Mouse (Mus musculus): ENCODE measurements around the gene Umad1. TPM values are rescaled to one million over a fixed set of nuclear protein-coding genes. Genes with fewer than 3 reads are reported as not detected.

Umad1 gene
- polyA plus RNA-seq, 1 experiment from 2014 or later: 25.1 TPM

DNA sequence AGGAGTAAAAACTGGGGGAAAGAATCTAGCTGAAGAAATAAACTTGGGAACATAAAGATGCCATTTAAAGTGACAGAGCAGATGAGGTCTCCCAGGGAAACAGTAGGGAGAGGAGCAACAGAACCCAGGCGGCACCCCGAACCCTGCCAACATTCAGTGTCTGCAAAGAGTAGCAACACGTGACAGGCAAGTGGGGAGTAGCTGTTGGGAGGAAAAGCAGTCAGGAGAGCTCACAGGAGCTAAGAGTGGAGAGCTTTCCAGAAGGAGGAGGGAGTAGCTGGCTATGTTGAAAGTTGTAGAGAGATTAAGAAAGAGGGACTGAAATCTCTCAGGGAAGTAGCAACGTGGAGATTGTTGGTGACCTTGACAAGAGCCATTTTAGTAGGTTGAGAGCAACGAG is 214.4 kb downstream of the Umad1 start:
- 20% methylated on average over 5 of the region's 5 CpGs for WGBS (ENCODE audit: insufficient replicate concordance)
- 0 out of 2 replicates have a peak, but pooled peaks have one; percentile 35 for ATAC-seq (replicated peaks; ENCODE audit: insufficient number of reproducible peaks, low FRiP score, low TSS enrichment)
- Histone ChIP-seq H3K9me3 (replicated peaks; ENCODE audit: control insufficient read depth, low read length) (no peaks in the 10 kb centered on the region), H3K4me2 (no peak overlapping the region), H3K27me3 (ENCODE audit: control insufficient read depth, insufficient read depth, low read length) (no peaks in the 10 kb centered on the region), H3K4me3 (ENCODE audit: low read depth, low read length) (no peak overlapping the region), H3K4me1 (ENCODE audit: control insufficient read depth, insufficient read depth, low read length) (peaks cover 20% of the 10 kb centered on the region), H3K36me3 (ENCODE audit: control insufficient read depth, insufficient read depth, low read length) (no peaks in the 10 kb centered on the region), H3K9ac (ENCODE audit: low read depth, low read length) (no peak overlapping the region), H3K27ac (ENCODE audit: low read depth, low read length) (peak overlapping the region; percentile 60)

DNA sequence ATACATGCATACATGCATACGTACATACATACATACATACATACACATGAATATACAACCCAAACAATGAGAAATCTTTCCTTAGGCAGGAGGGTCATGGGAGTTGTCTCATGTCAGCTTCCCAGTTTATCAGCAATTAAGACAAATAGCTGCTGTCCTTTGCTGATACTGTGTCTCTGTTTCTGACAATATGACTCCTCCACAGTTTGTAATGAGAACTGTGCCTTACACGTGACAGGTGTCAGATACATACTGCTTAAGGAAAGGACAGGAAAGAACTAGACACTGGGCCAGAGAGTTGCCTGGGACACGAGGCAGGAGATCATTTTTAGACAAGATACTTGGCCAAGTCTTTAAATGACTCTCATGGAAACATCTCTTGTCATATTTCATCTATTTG is 215.2 kb downstream of the Umad1 start:
- ATAC-seq (replicated peaks; ENCODE audit: insufficient number of reproducible peaks, low FRiP score, low TSS enrichment): no peak

DNA sequence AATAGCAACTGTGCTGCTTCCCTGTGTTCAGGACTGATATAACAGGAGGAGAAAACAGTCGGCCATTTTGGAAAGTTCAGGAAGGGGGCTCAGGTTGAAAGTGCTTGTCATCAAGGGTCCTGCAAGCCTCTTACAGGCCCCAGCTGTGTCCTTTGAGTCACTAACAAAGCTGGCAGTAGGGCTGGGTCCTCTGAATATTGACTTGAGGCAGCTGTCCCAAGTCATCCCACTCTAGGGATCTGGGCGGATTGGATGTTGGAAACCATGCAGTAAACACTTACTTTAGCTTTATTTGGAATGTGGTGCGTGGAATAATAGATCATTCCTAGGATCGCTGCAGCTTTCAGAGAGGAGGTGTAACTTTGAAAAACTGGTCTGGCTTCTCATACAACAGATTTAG is 215.7 kb downstream of the Umad1 start:
- no peak overlapping the region for H3K4me3 ChIP-seq (ENCODE audit: low read depth, low read length)
- H3K27me3 ChIP-seq (ENCODE audit: control insufficient read depth, insufficient read depth, low read length): no peaks in the 10 kb centered on the region
- no peak overlapping the region for H3K27ac ChIP-seq (ENCODE audit: low read depth, low read length)
- H3K36me3 ChIP-seq (ENCODE audit: control insufficient read depth, insufficient read depth, low read length): no peaks in the 10 kb centered on the region
- H3K4me2 ChIP-seq: no peak overlapping the region
- peaks cover 20% of the 10 kb centered on the region for H3K4me1 ChIP-seq (ENCODE audit: control insufficient read depth, insufficient read depth, low read length)
- 78% methylated on average over 4 of the region's 4 CpGs for WGBS (ENCODE audit: insufficient replicate concordance)
- H3K9ac ChIP-seq (ENCODE audit: low read depth, low read length): no peak overlapping the region
- no peak for ATAC-seq (replicated peaks; ENCODE audit: insufficient number of reproducible peaks, low FRiP score, low TSS enrichment)
- H3K9me3 ChIP-seq (replicated peaks; ENCODE audit: control insufficient read depth, low read length): no peaks in the 10 kb centered on the region

More for the DNA sequence above, 215.2 kb downstream of the Umad1 start:
- Histone ChIP-seq H3K36me3 (ENCODE audit: control insufficient read depth, insufficient read depth, low read length) (no peaks in the 10 kb centered on the region), H3K9ac (ENCODE audit: low read depth, low read length) (no peak overlapping the region), H3K27ac (ENCODE audit: low read depth, low read length) (no peak overlapping the region), H3K4me3 (ENCODE audit: low read depth, low read length) (no peak overlapping the region), H3K4me1 (ENCODE audit: control insufficient read depth, insufficient read depth, low read length) (peaks cover 20% of the 10 kb centered on the region), H3K4me2 (no peak overlapping the region), H3K9me3 (replicated peaks; ENCODE audit: control insufficient read depth, low read length) (no peaks in the 10 kb centered on the region), H3K27me3 (ENCODE audit: control insufficient read depth, insufficient read depth, low read length) (no peaks in the 10 kb centered on the region)
- 47% methylated on average over 3 of the region's 3 CpGs for WGBS (ENCODE audit: insufficient replicate concordance)

DNA sequence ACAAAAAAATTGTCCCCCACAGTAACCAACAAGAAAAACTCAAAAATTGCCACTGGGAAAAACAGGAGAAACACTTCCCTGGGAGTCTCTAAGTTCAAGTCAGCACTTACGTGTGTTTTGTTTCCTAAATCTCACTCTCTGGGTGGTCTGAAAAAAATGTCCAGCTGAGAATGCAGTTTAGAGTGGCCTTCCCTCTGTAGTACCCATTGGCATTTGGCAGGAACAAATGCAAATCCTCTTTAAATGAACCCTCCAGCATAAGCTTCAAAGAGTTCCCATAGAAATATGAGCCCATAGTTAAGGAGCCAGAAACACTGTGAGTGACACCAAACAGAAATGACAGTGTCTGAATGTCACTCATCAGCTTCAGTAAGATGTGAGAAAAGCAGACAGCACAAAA is 220.1 kb downstream of the Umad1 start:
- no peak for ATAC-seq (replicated peaks; ENCODE audit: insufficient number of reproducible peaks, low FRiP score, low TSS enrichment)
- H3K27me3 ChIP-seq (ENCODE audit: control insufficient read depth, insufficient read depth, low read length): no peaks in the 10 kb centered on the region
- H3K4me1 ChIP-seq (ENCODE audit: control insufficient read depth, insufficient read depth, low read length): peaks cover 6% of the 10 kb centered on the region; the same call in 1 of the 2 replicates
- H3K4me3 ChIP-seq (ENCODE audit: low read depth, low read length): no peak overlapping the region
- WGBS (ENCODE audit: insufficient replicate concordance): 57% methylated on average over 1 of the region's 1 CpGs
- no peak overlapping the region for H3K4me2 ChIP-seq
- no peak overlapping the region for H3K27ac ChIP-seq (ENCODE audit: low read depth, low read length)
- H3K9me3 ChIP-seq (replicated peaks; ENCODE audit: control insufficient read depth, low read length): no peaks in the 10 kb centered on the region
- H3K36me3 ChIP-seq (ENCODE audit: control insufficient read depth, insufficient read depth, low read length): no peaks in the 10 kb centered on the region
- no peak overlapping the region for H3K9ac ChIP-seq (ENCODE audit: low read depth, low read length)

DNA sequence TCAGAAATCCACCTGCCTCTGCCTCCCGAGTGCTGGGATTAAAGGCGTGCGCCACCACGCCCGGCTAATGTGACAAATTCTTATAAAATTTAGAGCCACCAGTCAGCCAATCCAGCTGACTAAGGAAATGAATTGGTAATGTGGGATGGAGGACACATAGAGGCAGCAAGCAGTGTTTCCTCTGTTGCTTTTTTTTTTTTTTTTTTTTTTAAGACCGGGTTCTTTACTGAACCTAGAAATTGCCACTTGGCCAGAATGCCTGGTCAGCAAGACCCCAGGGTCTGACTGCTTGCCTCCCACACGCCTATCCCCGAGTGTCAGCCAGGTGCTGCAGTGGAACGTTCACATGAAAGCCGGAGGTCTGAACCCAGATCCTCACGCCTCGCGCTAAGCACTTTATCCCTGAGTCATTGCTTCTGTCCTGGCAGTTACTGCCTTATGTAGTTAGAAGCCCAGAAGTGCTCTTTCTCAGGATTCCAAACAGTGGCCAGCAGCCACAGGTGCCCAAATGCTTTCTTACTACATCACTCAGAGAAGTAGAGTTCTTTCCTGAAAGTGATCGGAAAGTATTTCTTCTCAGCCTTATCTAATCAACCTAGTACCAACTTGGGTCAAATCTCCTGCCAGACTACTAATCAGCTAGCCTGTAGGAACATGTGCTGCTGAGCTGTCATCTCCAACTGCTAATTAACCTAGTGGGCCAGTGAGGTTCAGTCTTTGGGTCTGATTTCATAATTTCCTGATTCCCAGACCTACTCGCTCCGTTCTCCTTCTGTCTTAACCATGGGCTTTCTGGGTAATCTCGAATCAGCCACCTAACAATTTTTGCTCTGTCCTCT is 225.6 kb downstream of the Umad1 start:
- Histone ChIP-seq H3K9me3 (replicated peaks; ENCODE audit: control insufficient read depth, low read length) (no peaks in the 10 kb centered on the region), H3K4me2 (no peak overlapping the region), H3K9ac (ENCODE audit: low read depth, low read length) (no peak overlapping the region), H3K27ac (ENCODE audit: low read depth, low read length) (no peak overlapping the region), H3K27me3 (ENCODE audit: control insufficient read depth, insufficient read depth, low read length) (no peaks in the 10 kb centered on the region), H3K4me3 (ENCODE audit: low read depth, low read length) (no peak overlapping the region), H3K4me1 (ENCODE audit: control insufficient read depth, insufficient read depth, low read length) (peaks cover 20% of the 10 kb centered on the region; the same call in 1 of the 2 replicates), H3K36me3 (ENCODE audit: control insufficient read depth, insufficient read depth, low read length) (no peaks in the 10 kb centered on the region)
- ATAC-seq (replicated peaks; ENCODE audit: insufficient number of reproducible peaks, low FRiP score, low TSS enrichment): no peak
- 73% methylated on average over 17 of the region's 17 CpGs for WGBS (ENCODE audit: insufficient replicate concordance)

DNA sequence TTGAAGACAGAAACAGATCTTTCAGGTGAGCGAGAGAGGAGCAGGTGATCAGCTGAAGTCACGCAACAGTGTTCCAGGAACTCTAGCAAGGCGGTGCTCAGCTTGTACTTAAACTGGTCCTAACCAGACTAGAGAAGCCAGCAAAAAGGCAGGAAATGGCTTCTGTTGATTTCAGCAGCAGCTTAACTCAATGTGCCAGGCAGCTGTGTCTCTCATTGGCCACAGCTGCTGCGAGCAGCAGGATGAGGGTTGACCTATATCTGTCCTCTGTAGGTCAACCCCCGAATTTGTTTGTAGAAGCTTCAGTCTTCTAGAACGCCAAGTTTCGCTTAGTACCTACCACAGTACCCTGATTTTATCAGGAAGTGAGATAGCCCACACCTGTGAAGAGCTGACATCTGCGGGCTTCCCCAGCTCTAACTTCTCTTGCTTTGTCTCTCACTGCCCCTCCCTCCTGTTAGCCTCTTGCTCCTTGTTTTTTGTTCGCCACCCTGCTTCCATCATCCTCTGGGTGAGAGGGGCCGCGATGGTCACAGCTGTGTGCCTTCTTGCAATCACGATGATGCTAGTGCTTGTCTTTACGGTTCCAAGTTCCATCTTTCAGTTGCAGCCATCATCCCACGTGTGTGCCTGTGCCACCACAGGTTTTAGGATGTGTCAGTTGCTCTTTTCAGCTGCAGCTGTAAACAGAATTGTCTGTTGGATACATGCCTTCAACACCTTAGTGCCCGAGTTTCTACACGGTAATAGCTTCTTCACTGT is 226.5 kb downstream of the Umad1 start:
- Histone ChIP-seq H3K9ac (ENCODE audit: low read depth, low read length) (no peak overlapping the region), H3K27me3 (ENCODE audit: control insufficient read depth, insufficient read depth, low read length) (no peaks in the 10 kb centered on the region), H3K9me3 (replicated peaks; ENCODE audit: control insufficient read depth, low read length) (no peaks in the 10 kb centered on the region), H3K4me2 (no peak overlapping the region), H3K4me1 (ENCODE audit: control insufficient read depth, insufficient read depth, low read length) (peaks cover 20% of the 10 kb centered on the region; the same call in 1 of the 2 replicates), H3K4me3 (ENCODE audit: low read depth, low read length) (no peak overlapping the region), H3K36me3 (ENCODE audit: control insufficient read depth, insufficient read depth, low read length) (no peaks in the 10 kb centered on the region), H3K27ac (ENCODE audit: low read depth, low read length) (no peak overlapping the region)
- ATAC-seq (replicated peaks; ENCODE audit: insufficient number of reproducible peaks, low FRiP score, low TSS enrichment): no peak
- 72% methylated on average over 16 of the region's 16 CpGs for WGBS (ENCODE audit: insufficient replicate concordance)

DNA sequence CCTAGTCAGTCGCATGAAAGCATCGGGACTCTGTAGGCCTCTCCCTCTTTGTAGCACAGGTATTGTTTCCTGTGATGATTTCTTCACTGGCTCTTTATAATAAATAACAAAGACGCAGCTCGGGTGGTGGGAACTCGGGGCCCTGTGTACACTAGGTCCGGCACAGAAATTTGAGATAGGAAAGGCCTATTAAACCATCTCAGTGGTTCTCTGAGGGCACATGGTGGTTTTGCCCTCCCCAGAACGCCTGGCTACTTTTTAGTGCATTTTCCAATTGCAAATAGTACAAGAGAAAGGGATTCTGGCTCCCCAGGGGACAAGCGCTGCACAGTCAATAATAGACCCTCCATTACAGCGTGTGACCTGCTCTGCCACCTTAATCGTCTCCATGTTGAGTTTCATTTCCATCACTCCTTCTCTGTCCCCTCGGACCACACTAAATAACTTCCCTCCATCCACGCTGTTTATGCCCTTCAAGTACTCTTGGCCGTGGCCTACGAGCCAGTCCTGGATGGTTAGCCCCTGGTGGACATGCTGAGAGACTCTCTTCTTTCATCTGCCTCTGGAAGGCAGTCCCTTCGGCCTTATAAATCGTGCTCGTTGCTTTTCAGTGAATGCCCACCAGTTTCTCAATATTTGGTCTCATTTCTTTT is 227.4 kb downstream of the Umad1 start:
- no peak for ATAC-seq (replicated peaks; ENCODE audit: insufficient number of reproducible peaks, low FRiP score, low TSS enrichment)
- H3K9ac ChIP-seq (ENCODE audit: low read depth, low read length): no peak overlapping the region
- H3K4me1 ChIP-seq (ENCODE audit: control insufficient read depth, insufficient read depth, low read length): peaks cover 20% of the 10 kb centered on the region; the same call in 1 of the 2 replicates
- no peaks in the 10 kb centered on the region for H3K36me3 ChIP-seq (ENCODE audit: control insufficient read depth, insufficient read depth, low read length)
- H3K27me3 ChIP-seq (ENCODE audit: control insufficient read depth, insufficient read depth, low read length): no peaks in the 10 kb centered on the region
- WGBS (ENCODE audit: insufficient replicate concordance): 87% methylated on average over 17 of the region's 17 CpGs
- no peaks in the 10 kb centered on the region for H3K9me3 ChIP-seq (replicated peaks; ENCODE audit: control insufficient read depth, low read length)
- no peak overlapping the region for H3K4me3 ChIP-seq (ENCODE audit: low read depth, low read length)
- H3K27ac ChIP-seq (ENCODE audit: low read depth, low read length): no peak overlapping the region
- no peak overlapping the region for H3K4me2 ChIP-seq

DNA sequence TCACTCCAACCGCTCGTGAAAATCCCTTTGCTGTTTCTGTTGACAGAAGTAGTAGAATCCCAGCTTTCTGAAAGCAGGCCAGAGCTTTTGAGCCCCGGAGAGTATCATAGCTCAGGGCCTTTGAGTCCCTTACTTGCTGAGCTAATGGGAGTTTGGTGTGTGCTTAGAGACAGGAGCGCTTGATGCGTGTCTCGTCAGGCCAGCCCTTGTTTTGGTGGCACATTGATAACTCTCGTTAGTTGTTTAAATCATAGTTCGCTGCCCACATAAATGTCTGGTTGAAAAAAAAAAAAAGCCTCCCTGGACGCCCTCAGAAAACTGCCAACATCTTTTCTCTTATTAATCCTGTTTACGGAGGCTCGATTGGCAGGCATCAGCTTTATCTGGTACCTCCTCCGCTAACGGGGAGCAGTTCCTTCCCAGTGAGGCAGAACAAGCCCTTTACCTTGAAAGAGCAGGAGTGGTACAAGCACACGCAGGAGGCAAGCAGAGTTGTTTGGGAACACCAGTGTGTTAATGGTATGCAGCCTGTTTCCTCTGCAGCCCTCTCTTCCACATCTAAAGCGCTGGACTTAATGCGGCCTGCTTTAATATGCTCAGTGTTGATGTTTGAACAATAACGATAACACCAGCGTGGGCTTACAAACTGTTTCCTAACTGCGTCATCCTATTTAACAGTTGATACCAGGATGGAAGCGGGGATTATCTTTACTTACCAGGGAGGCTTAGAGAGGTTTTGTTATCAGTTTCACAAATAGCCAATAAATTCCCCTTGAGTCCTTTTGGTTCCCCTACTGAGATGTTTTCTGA is 228.2 kb downstream of the Umad1 start:
- Histone ChIP-seq H3K4me2 (peak overlapping the region; percentile 24), H3K9ac (ENCODE audit: low read depth, low read length) (peak overlapping the region; percentile 34; the same call in 1 of the 2 replicates), H3K4me1 (ENCODE audit: control insufficient read depth, insufficient read depth, low read length) (peaks cover 20% of the 10 kb centered on the region; the same call in 1 of the 2 replicates), H3K27ac (ENCODE audit: low read depth, low read length) (peak overlapping the region; percentile 22; the same call in 1 of the 2 replicates), H3K36me3 (ENCODE audit: control insufficient read depth, insufficient read depth, low read length) (no peaks in the 10 kb centered on the region), H3K9me3 (replicated peaks; ENCODE audit: control insufficient read depth, low read length) (no peaks in the 10 kb centered on the region), H3K27me3 (ENCODE audit: control insufficient read depth, insufficient read depth, low read length) (no peaks in the 10 kb centered on the region), H3K4me3 (ENCODE audit: low read depth, low read length) (no peak overlapping the region)
- WGBS (ENCODE audit: insufficient replicate concordance): 39% methylated on average over 20 of the region's 20 CpGs
- no peak for ATAC-seq (replicated peaks; ENCODE audit: insufficient number of reproducible peaks, low FRiP score, low TSS enrichment)

Data from heart, embryonic 11.5 days (tissue).